Mouse (Mus musculus) lung, postnatal 0 days (tissue): Measurements from ENCODE around the gene Pramef20. TPM values are rescaled to one million over a fixed set of nuclear protein-coding genes. Genes with fewer than 3 reads are reported as not detected.

ENCODE experiments used
- ATAC-seq: fragments of 200-750 bp; cut with Nextera tagmentation; 2 replicates; pipeline ENCODE4 v1.8.0; 2017; ENCODE audit warnings: moderate library complexity
- DNase-seq: peaks from one replicate; pipeline ENCODE4 v3.0.0-alpha.2; 2016; ENCODE audit warnings: low spot score
- H3K27ac ChIP-seq: fragments of 300-500 bp; sonication (generic); 2 replicates; pipeline ENCODE4 v1.5.1; 2014; ENCODE audit warnings: antibody characterized with exemption, mild to moderate bottlenecking, low read length, mixed read lengths
- H3K27me3 ChIP-seq: fragments of 300-500 bp; sonication (generic); replicated peaks from 2 replicates; pipeline ENCODE4 v1.6.1; 2014; ENCODE audit warnings: low read length, mixed read lengths; ENCODE audit not compliant: insufficient read depth
- H3K36me3 ChIP-seq: fragments of 300-500 bp; sonication (generic); 2 replicates; pipeline ENCODE4 v1.6.1; 2014; ENCODE audit warnings: low read length, mixed read lengths; ENCODE audit not compliant: insufficient read depth
- H3K4me1 ChIP-seq: fragments of 300-500 bp; sonication (generic); 2 replicates; pipeline ENCODE4 v1.6.1; 2014; ENCODE audit warnings: antibody characterized with exemption, low read depth, low read length, mixed read lengths; ENCODE audit not compliant: insufficient read depth
- H3K4me2 ChIP-seq: fragments of 300-500 bp; sonication (generic); replicated peaks from 2 replicates; pipeline ENCODE4 v1.6.1; 2014; ENCODE audit warnings: low read depth, mild to moderate bottlenecking, low read length, moderate library complexity, mixed read lengths
- H3K4me3 ChIP-seq: fragments of 300-500 bp; sonication (generic); 2 replicates; pipeline ENCODE4 v1.5.1; 2014; ENCODE audit warnings: low read depth, low read length
- H3K9ac ChIP-seq: fragments of 300-500 bp; sonication (generic); replicated peaks from 2 replicates; pipeline ENCODE4 v1.6.1; 2014; ENCODE audit warnings: low read depth, mild to moderate bottlenecking
- H3K9me3 ChIP-seq: fragments of 300-500 bp; sonication (generic); 2 replicates; pipeline ENCODE4 v1.6.1; 2016; ENCODE audit warnings: low read length, mixed read lengths
- CTCF ChIP-seq: IDR thresholded peaks from 2 replicates; pipeline ENCODE4 v1.5.1; 2016; ENCODE audit warnings: antibody characterized with exemption, mild to moderate bottlenecking
- EP300 ChIP-seq: IDR thresholded peaks from 2 replicates; pipeline ENCODE4 v1.6.1; 2016; ENCODE audit warnings: antibody characterized with exemption, mild to moderate bottlenecking, control low read depth
- WGBS: fragments of 180-500 bp; shearing (Covaris S2); extraction: QIAGEN DNeasy Blood & Tissue Kit; methylation state at CpG from one replicate; pipeline ENCODE4 v1.1.7; 2014; 5-methylcytosine and 5-hydroxymethylcytosine counted together
- polyA plus RNA-seq: library from polyadenylated mRNA; unstranded; fragments of >200 nt; fragmentation: Nextera tagmentation; extraction: Ambion mirVana; gene quantifications from 2 replicates; pipeline ENCODE4 v1.2.1, GENCODE M21; 2015

Pramef20 gene
- polyA plus RNA-seq, result not detected in 2 replicates

GRCm38 (mm10) chr4:144377911-144378310, at the start of gene Pramef20:
Gene Pramef20 (minus strand): TSS chr4:144377933.
- no peaks in the 10 kb centered on the region for H3K27me3 ChIP-seq
- no peak within 1 kb of the TSS for H3K4me2 ChIP-seq
- H3K9me3 ChIP-seq, result peaks cover 3% of the 10 kb centered on the region; the same call in 1 of the 2 replicates
- DNase-seq, result no peak
- TF ChIP-seq EP300 (no peak), CTCF (no peak)
- H3K4me1 ChIP-seq, result no peaks in the 10 kb centered on the region
- no peak for ATAC-seq
- no peak within 1 kb of the TSS for H3K9ac ChIP-seq
- H3K27ac ChIP-seq, result no peak within 1 kb of the TSS
- H3K36me3 ChIP-seq, result no peaks in the 10 kb centered on the region
- no peak within 1 kb of the TSS for H3K4me3 ChIP-seq
- 43% methylated on average over 2 of the region's 2 CpGs for WGBS

DNA sequence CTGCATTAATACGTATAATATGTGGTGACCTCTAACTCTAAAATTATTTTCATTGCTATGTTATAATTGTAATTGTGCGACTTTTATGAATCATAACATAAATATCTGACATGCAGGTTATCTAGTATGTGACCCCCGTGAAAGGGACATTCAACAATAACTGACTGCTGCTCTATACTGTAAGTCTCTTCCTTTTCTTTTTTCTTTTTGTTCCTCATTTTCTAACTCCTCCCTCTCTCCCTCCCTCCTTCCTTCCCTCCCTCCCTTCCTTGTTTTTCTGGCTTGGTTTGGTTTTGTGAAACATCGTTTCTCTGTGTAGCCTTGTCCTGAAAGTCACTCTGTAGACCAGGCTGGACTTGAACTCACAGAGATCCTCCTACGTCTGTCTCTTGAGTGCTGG, 46.9 kb upstream of the Pramef20 start:
- ATAC-seq, result no peak
- 71% methylated on average over 5 of the region's 5 CpGs for WGBS
- no peak overlapping the region for H3K4me2 ChIP-seq
- H3K9me3 ChIP-seq, result no peaks in the 10 kb centered on the region
- no peak for DNase-seq
- TF ChIP-seq CTCF (no peak), EP300 (no peak)
- H3K9ac ChIP-seq, result no peak overlapping the region
- H3K36me3 ChIP-seq, result no peaks in the 10 kb centered on the region
- no peak overlapping the region for H3K4me3 ChIP-seq
- H3K27ac ChIP-seq, result no peak overlapping the region
- H3K4me1 ChIP-seq, result no peaks in the 10 kb centered on the region
- no peaks in the 10 kb centered on the region for H3K27me3 ChIP-seq

GRCm38 (mm10) chr4:144420644-144421043, 42.9 kb upstream of the Pramef20 start:
- DNase-seq, result no peak
- ATAC-seq, result no peak
- no peak overlapping the region for H3K4me3 ChIP-seq
- no peak; the same call in 1 of the 2 replicates for TF ChIP-seq CTCF
- no peak for TF ChIP-seq EP300
- no peak overlapping the region for H3K9ac ChIP-seq
- no peak overlapping the region for H3K27ac ChIP-seq
- no peaks in the 10 kb centered on the region for H3K4me1 ChIP-seq
- no peaks in the 10 kb centered on the region for H3K27me3 ChIP-seq
- no peaks in the 10 kb centered on the region for H3K9me3 ChIP-seq
- no peaks in the 10 kb centered on the region for H3K36me3 ChIP-seq
- no peak overlapping the region for H3K4me2 ChIP-seq

DNA sequence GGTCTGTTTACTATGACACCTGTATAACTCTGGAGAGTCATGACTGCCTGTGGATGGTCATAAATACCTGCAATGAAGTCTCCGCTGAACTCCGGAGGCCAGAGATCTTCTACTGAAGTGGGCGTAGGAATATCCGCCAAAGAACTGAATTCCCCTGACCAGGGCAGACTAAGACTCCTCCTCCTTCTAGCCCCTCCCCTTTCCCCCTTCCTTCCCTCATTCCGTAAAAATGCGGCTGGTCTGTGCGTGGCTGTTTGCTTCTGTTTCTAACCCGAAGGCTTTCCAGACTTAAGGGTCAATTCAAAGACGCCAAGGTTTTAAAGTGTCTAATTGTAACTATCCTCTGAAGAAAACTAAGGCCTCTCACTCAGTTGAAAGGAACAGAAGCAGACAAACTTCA, 30.6 kb upstream of the Pramef20 start, which contains the start of gene Pramef12:
Gene Pramef12 (minus strand): TSS at position 175 of the 400 bp plus-strand sequence.
- no peak within 1 kb of the TSS for H3K4me3 ChIP-seq
- H3K36me3 ChIP-seq, result no peaks in the 10 kb centered on the region
- no peaks in the 10 kb centered on the region for H3K4me1 ChIP-seq
- WGBS, result 46% methylated on average over 9 of the region's 9 CpGs
- H3K4me2 ChIP-seq, result no peak within 1 kb of the TSS
- ATAC-seq, result no peak
- H3K9ac ChIP-seq, result no peak within 1 kb of the TSS
- TF ChIP-seq CTCF (no peak), EP300 (no peak)
- no peaks in the 10 kb centered on the region for H3K27me3 ChIP-seq
- H3K9me3 ChIP-seq, result no peaks in the 10 kb centered on the region
- H3K27ac ChIP-seq, result no peak within 1 kb of the TSS
- no peak for DNase-seq

- Histone ChIP-seq H3K4me1 (no peaks in the 10 kb centered on the region), H3K27ac (no peak overlapping the region), H3K27me3 (no peaks in the 10 kb centered on the region), H3K9ac (no peak overlapping the region), H3K4me3 (no peak overlapping the region), H3K4me2 (no peak overlapping the region), H3K36me3 (no peaks in the 10 kb centered on the region), H3K9me3 (no peaks in the 10 kb centered on the region)
- no peak for TF ChIP-seq CTCF
- TF ChIP-seq EP300, result no peak
- no peak for DNase-seq
- 49% methylated on average over 3 of the region's 3 CpGs for WGBS
- no peak for ATAC-seq
Measured at GRCm38 (mm10) chr4:144406261-144406660, 28.5 kb upstream of the Pramef20 start.

DNA sequence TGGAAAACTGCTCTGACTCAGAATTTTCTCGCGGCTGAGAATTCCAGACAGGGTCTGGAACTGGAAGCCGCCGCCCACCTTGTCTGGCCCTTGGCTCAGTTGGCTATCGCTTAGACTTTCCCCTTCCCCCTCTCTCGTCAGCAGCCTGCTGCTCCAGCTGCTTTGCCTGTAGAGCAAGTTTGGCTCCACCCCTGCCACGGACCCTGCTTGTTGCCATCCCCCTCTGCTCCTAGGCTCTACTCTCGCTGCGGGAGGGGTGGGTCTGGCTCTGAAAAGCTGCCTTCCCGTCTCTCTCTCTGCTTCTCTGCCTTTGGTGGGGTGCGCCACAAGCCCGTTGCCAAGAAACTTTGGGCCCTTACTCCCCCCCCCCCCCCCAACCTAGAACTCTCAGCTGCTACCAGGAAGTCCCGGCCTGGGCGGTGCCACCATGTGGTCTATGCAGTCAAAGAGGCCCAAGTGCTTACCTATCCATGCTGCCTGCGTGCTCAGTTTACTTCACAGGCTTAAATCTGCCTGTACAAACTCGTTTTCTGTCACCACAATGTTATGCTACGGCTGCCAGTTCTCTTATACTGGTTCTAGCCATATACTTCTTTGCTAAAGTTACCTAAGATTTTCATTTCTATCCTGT, 26.8 kb upstream of the Pramef20 start:
- TF ChIP-seq CTCF (no peak), EP300 (no peak)
- peak overlapping the region; percentile 52 for H3K4me2 ChIP-seq
- H3K27ac ChIP-seq, result no peak overlapping the region
- H3K9ac ChIP-seq, result 0 out of 2 replicates have a peak overlapping the region, but pooled peaks have one; percentile 8
- H3K4me3 ChIP-seq, result peak overlapping the region; percentile 31
- WGBS, result 6% methylated on average over 17 of the region's 17 CpGs
- no peaks in the 10 kb centered on the region for H3K27me3 ChIP-seq
- no peaks in the 10 kb centered on the region for H3K4me1 ChIP-seq
- peak; percentile 77 for ATAC-seq
- H3K36me3 ChIP-seq, result no peaks in the 10 kb centered on the region
- H3K9me3 ChIP-seq, result no peaks in the 10 kb centered on the region
- peak; percentile 52 for DNase-seq

DNA sequence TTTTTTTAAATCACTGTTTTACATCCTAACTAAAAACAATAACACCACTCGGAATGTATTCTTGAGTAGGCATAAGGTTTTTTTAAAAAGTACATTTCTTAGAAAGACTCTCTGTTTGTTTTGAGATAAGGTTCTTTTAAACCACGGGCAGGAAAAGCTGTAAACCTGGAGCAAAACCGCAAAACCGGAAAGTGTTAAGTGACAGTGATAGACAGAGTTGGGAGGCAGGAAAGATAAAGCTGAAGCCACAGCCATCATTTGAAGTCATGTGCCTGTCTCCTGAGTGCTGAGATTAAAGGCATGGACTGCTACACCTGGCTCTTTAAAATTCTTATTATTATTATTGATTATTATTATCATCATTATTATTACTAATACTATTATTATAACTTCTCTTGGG, 25.0 kb upstream of the Pramef20 start:
- H3K4me1 ChIP-seq, result no peaks in the 10 kb centered on the region
- ATAC-seq, result no peak
- TF ChIP-seq CTCF, result no peak
- no peak for TF ChIP-seq EP300
- no peak overlapping the region for H3K4me2 ChIP-seq
- H3K9me3 ChIP-seq, result no peaks in the 10 kb centered on the region
- H3K27ac ChIP-seq, result no peak overlapping the region
- 7% methylated on average over 4 of the region's 4 CpGs for WGBS
- no peak overlapping the region for H3K4me3 ChIP-seq
- no peak overlapping the region for H3K9ac ChIP-seq
- no peaks in the 10 kb centered on the region for H3K36me3 ChIP-seq
- DNase-seq, result no peak
- no peaks in the 10 kb centered on the region for H3K27me3 ChIP-seq
